ENCODE assay signal across 8 mouse cellular contexts in the genomic region with DNA sequence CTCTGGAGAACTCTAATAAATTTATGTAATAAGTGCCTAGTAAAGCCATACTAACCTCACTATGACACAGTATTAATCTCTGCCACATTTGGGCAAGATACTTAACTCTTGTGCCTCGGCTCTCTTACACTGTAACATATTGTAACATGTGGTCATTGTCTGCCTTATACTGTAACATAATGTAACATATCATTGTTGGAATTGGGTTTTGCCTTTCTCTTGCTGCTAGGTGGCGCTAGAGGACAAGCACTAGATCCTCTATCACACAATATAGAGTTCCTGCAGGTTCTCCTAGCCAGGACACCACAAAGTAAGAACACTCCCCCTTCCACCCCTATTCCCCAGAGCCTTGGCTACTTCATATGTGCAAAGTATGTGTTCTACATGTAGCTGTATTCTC. TPM values are rescaled to one million over a fixed set of nuclear protein-coding genes. Genes with fewer than 3 reads are reported as not detected.
DNase-seq lines count a peak whose midpoint lies in the region; ATAC-seq lines count a peak whose summit lies in the region.

No protein-coding gene starts in this region.

- no peak overlapping the region for H3K4me3 ChIP-seq in midbrain, embryonic 14.5 days (replicated peaks; ENCODE audit: low read depth, low read length)
- no peak overlapping the region for H3K4me3 ChIP-seq in midbrain, embryonic 16.5 days (ENCODE audit: low read depth, low read length)

- no peak; the same call in 1 of the 2 replicates for ATAC-seq in midbrain, embryonic 14.5 days (ENCODE audit: low FRiP score, low TSS enrichment)
- ATAC-seq in midbrain, embryonic 16.5 days = no peak

- no peaks in the 10 kb centered on the region for H3K27me3 ChIP-seq in midbrain, embryonic 14.5 days (ENCODE audit: control insufficient read depth, insufficient read depth, low read length)
- H3K27me3 ChIP-seq in midbrain, embryonic 16.5 days (ENCODE audit: control insufficient read depth, insufficient read depth, low read depth, low read length) = no peaks in the 10 kb centered on the region

- no peak overlapping the region for H3K9ac ChIP-seq in midbrain, embryonic 14.5 days (replicated peaks; ENCODE audit: low read length)
- no peak overlapping the region for H3K9ac ChIP-seq in midbrain, embryonic 16.5 days (ENCODE audit: low read depth, low read length)

- no peaks in the 10 kb centered on the region for H3K36me3 ChIP-seq in midbrain, embryonic 14.5 days (ENCODE audit: control insufficient read depth, insufficient read depth, low read length)
- H3K36me3 ChIP-seq in midbrain, embryonic 16.5 days (ENCODE audit: control insufficient read depth, insufficient read depth, low read length) = no peaks in the 10 kb centered on the region

- H3K27ac ChIP-seq in midbrain, embryonic 14.5 days (replicated peaks; ENCODE audit: low read depth, low read length) = no peak overlapping the region
- no peak overlapping the region for H3K27ac ChIP-seq in midbrain, embryonic 16.5 days (ENCODE audit: low read length)

- no peaks in the 10 kb centered on the region for H3K9me3 ChIP-seq in midbrain, embryonic 14.5 days (ENCODE audit: control insufficient read depth, low read length)
- no peaks in the 10 kb centered on the region for H3K9me3 ChIP-seq in midbrain, embryonic 16.5 days (replicated peaks; ENCODE audit: control insufficient read depth, low read length, poor library complexity, severe bottlenecking)

- no peak overlapping the region for H3K4me2 ChIP-seq in midbrain, embryonic 14.5 days (ENCODE audit: low read length)
- no peak overlapping the region for H3K4me2 ChIP-seq in midbrain, embryonic 16.5 days (ENCODE audit: low read length)

- WGBS in midbrain, embryonic 14.5 days = 37% methylated on average over 2 of the region's 2 CpGs
- WGBS in midbrain, embryonic 16.5 days = 43% methylated on average over 2 of the region's 2 CpGs

- peak; percentile 39 to 60 for DNase-seq in cerebellum, postnatal 14 days
- no peak for DNase-seq in cerebellum, adult 11-12 months
- DNase-seq in midbrain, embryonic 14.5 days = peak; percentile 77
- DNase-seq in c-Kit-positive CD71-positive TER-119-negative erythroid progenitor cells, embryonic 14.5 days (ENCODE audit: low read depth) = peak; percentile 70
- DNase-seq in layer of hippocampus, adult 9-11 months = peak; percentile 8
- DNase-seq in spleen, postnatal 36 days (ENCODE audit: low spot score in 2 of 2) = peak; percentile 4 to 31
- DNase-seq in urinary bladder, postnatal 10 days (ENCODE audit: low spot score) = no peak

- no peaks in the 10 kb centered on the region for H3K4me1 ChIP-seq in midbrain, embryonic 14.5 days (ENCODE audit: control insufficient read depth, insufficient read depth, low read length)
- no peaks in the 10 kb centered on the region for H3K4me1 ChIP-seq in midbrain, embryonic 16.5 days (ENCODE audit: control insufficient read depth, insufficient read depth, low read length)

RNA-seq across cellular contexts. Expression of gene Fam163a, which starts 36.2 kb away (rescaled TPM):
- 4.7 and 7.4 TPM in 2 replicates for polyA plus RNA-seq in midbrain, embryonic 14.5 days (2014; fragmentation: Nextera tagmentation; extraction: Ambion mirVana)
- polyA plus RNA-seq in midbrain, embryonic 16.5 days (2015; fragmentation: Nextera tagmentation; extraction: Ambion mirVana) = 5.7 and 5.9 TPM in 2 replicates

Comparison
In these comparisons a context has a peak if more than half of its experiments do, and no peak if none do; other contexts are left out.
1. DNase-seq: peak in cerebellum, postnatal 14 days (2 of 2), midbrain, embryonic 14.5 days (single experiment), c-Kit-positive CD71-positive TER-119-negative erythroid progenitor cells, embryonic 14.5 days (single experiment), layer of hippocampus, adult 9-11 months (single experiment) and spleen, postnatal 36 days (2 of 2); none in cerebellum, adult 11-12 months (single experiment) and urinary bladder, postnatal 10 days (single experiment).